Mouse (Mus musculus) stomach, embryonic 16.5 days (tissue): ENCODE results near the gene Sart3. TPM values are rescaled to one million over a fixed set of nuclear protein-coding genes. Genes with fewer than 3 reads are reported as not detected.

ENCODE experiments used
- ATAC-seq: fragments of 200-750 bp; cut with Nextera tagmentation; 2 replicates; pipeline ENCODE4 v1.8.0; 2017; ENCODE audit warnings: moderate number of reproducible peaks, moderate TSS enrichment; ENCODE audit not compliant: insufficient read depth, low FRiP score
- H3K27ac ChIP-seq: fragments of 300-500 bp; sonication (generic); 2 replicates; pipeline ENCODE4 v1.5.1; 2014; ENCODE audit warnings: low read length
- H3K27me3 ChIP-seq: fragments of 300-500 bp; sonication (generic); 2 replicates; pipeline ENCODE4 v1.6.1; 2014; ENCODE audit warnings: low read length, control low read depth, mixed read lengths; ENCODE audit not compliant: control insufficient read depth, insufficient read depth
- H3K36me3 ChIP-seq: fragments of 300-500 bp; sonication (generic); 2 replicates; pipeline ENCODE4 v1.6.1; 2014; ENCODE audit warnings: low read length; ENCODE audit not compliant: control insufficient read depth, insufficient read depth
- H3K4me1 ChIP-seq: fragments of 300-500 bp; sonication (generic); 2 replicates; pipeline ENCODE4 v1.6.1; 2014; ENCODE audit warnings: low read length, control low read depth, mixed read lengths; ENCODE audit not compliant: control insufficient read depth, insufficient read depth
- H3K4me2 ChIP-seq: fragments of 300-500 bp; sonication (generic); 2 replicates; pipeline ENCODE4 v1.6.1; 2014; ENCODE audit warnings: low read depth, low read length, mixed read lengths
- H3K4me3 ChIP-seq: fragments of 300-500 bp; sonication (generic); replicated peaks from 2 replicates; pipeline ENCODE4 v1.5.1; 2014; ENCODE audit warnings: mild to moderate bottlenecking, low read length
- H3K9ac ChIP-seq: fragments of 300-500 bp; sonication (generic); 2 replicates; pipeline ENCODE4 v1.6.1; 2014; ENCODE audit warnings: low read length
- H3K9me3 ChIP-seq: fragments of 300-500 bp; sonication (generic); replicated peaks from 2 replicates; pipeline ENCODE4 v1.6.1; 2016; ENCODE audit warnings: low read length, control low read depth; ENCODE audit not compliant: control insufficient read depth
- WGBS: fragments of 180-500 bp; shearing (Covaris S2); extraction: QIAGEN DNeasy Blood & Tissue Kit; methylation state at CpG from one replicate; pipeline ENCODE4 v1.1.7; 2014; 5-methylcytosine and 5-hydroxymethylcytosine counted together
- polyA plus RNA-seq: library from polyadenylated mRNA; unstranded; fragments of >200 nt; fragmentation: Nextera tagmentation; extraction: Ambion mirVana; gene quantifications from 2 replicates; pipeline ENCODE4 v1.2.1, GENCODE M21; 2015

Gene Sart3
- polyA plus RNA-seq, 1 experiment from 2014 or later, result 35.0 TPM

- no peaks in the 10 kb centered on the region for H3K27me3 ChIP-seq
- H3K9ac ChIP-seq, result no peak overlapping the region
- no peaks in the 10 kb centered on the region for H3K36me3 ChIP-seq
- H3K4me1 ChIP-seq, result no peaks in the 10 kb centered on the region
- WGBS, result 56% methylated on average over 21 of the region's 21 CpGs
- no peak for ATAC-seq
- no peaks in the 10 kb centered on the region for H3K9me3 ChIP-seq
- H3K27ac ChIP-seq, result no peak overlapping the region
- no peak overlapping the region for H3K4me3 ChIP-seq
- H3K4me2 ChIP-seq, result no peak overlapping the region
Measured at GRCm38 (mm10) chr5:113703803-113704585, 68.3 kb downstream of the Sart3 start.

- Histone ChIP-seq H3K4me3 (no peak overlapping the region), H3K4me2 (no peak overlapping the region), H3K27me3 (no peaks in the 10 kb centered on the region), H3K4me1 (no peaks in the 10 kb centered on the region), H3K9ac (no peak overlapping the region), H3K27ac (no peak overlapping the region), H3K9me3 (no peaks in the 10 kb centered on the region), H3K36me3 (no peaks in the 10 kb centered on the region)
- WGBS, result 68% methylated on average over 19 of the region's 19 CpGs
- ATAC-seq, result no peak
Measured at GRCm38 (mm10) chr5:113700388-113701023, 71.8 kb downstream of the Sart3 start.

- Histone ChIP-seq H3K27me3 (no peaks in the 10 kb centered on the region), H3K27ac (peak overlapping the region; percentile 53)
- WGBS, result 17% methylated on average over 5 of the region's 5 CpGs
Measured at GRCm38 (mm10) chr5:113694415-113694814, 77.9 kb downstream of the Sart3 start.

GRCm38 (mm10) chr5:113694000-113694399, 78.3 kb downstream of the Sart3 start:
- H3K9me3 ChIP-seq, result no peaks in the 10 kb centered on the region
- peak overlapping the region; percentile 53; the same call in 1 of the 2 replicates for H3K27ac ChIP-seq
- ATAC-seq, result no peak
- 52% methylated on average over 4 of the region's 4 CpGs for WGBS
- no peak overlapping the region for H3K4me2 ChIP-seq
- H3K4me3 ChIP-seq, result no peak overlapping the region
- H3K27me3 ChIP-seq, result no peaks in the 10 kb centered on the region
- H3K4me1 ChIP-seq, result peaks cover 5% of the 10 kb centered on the region; the same call in 1 of the 2 replicates
- no peaks in the 10 kb centered on the region for H3K36me3 ChIP-seq
- no peak overlapping the region for H3K9ac ChIP-seq

More at GRCm38 (mm10) chr5:113694415-113694814, 77.9 kb downstream of the Sart3 start:
- Histone ChIP-seq H3K9ac (no peak overlapping the region; the same call in 1 of the 2 replicates), H3K4me3 (no peak overlapping the region), H3K9me3 (no peaks in the 10 kb centered on the region), H3K36me3 (no peaks in the 10 kb centered on the region), H3K4me2 (no peak overlapping the region), H3K4me1 (peaks cover 5% of the 10 kb centered on the region; the same call in 1 of the 2 replicates)
- ATAC-seq, result peak; percentile 66; the same call in 1 of the 2 replicates

- ATAC-seq, result no peak
- Histone ChIP-seq H3K36me3 (no peaks in the 10 kb centered on the region), H3K4me3 (no peak overlapping the region), H3K9me3 (no peaks in the 10 kb centered on the region), H3K27me3 (no peaks in the 10 kb centered on the region), H3K4me1 (peaks cover 5% of the 10 kb centered on the region; the same call in 1 of the 2 replicates), H3K4me2 (no peak overlapping the region), H3K9ac (no peak overlapping the region), H3K27ac (no peak overlapping the region)
- WGBS, result 87% methylated on average over 8 of the region's 8 CpGs
Measured at GRCm38 (mm10) chr5:113693196-113693755, 79.0 kb downstream of the Sart3 start.

Other genes with a start within 250 kb of the Sart3 start
- 3.4 and 4.2 TPM in 2 replicates for gene Cmklr1, start 122.1 kb downstream of the Sart3 start, polyA plus RNA-seq
- not detected in 2 replicates for gene 1700069L16Rik, start 47.7 kb downstream of the Sart3 start, polyA plus RNA-seq
- 7.0 and 9.1 TPM in 2 replicates for gene Ficd, start 36.7 kb downstream of the Sart3 start, polyA plus RNA-seq
- gene Iscu, start 238 bp upstream of the Sart3 start, polyA plus RNA-seq, result 97.0 and 112 TPM in 2 replicates
- gene Tmem119, start 28.0 kb upstream of the Sart3 start, polyA plus RNA-seq, result 71.4 and 73.0 TPM in 2 replicates
- 7.3 and 9.1 TPM in 2 replicates for gene Selplg, start 60.1 kb upstream of the Sart3 start, polyA plus RNA-seq
- 145 and 159 TPM in 2 replicates for gene Coro1c, start 136.2 kb upstream of the Sart3 start, polyA plus RNA-seq
- 8.7 and 11.9 TPM in 2 replicates for gene Ssh1, start 221.4 kb upstream of the Sart3 start, polyA plus RNA-seq
- gene Dao, start 231.2 kb upstream of the Sart3 start, polyA plus RNA-seq, result 2.4 and 3.1 TPM in 2 replicates